Mouse (Mus musculus): ENCODE measurements around the gene Itpkb. TPM values are rescaled to one million over a fixed set of nuclear protein-coding genes. Genes with fewer than 3 reads are reported as not detected.

Itpkb gene
- total and polyA plus RNA-seq, 3 experiments, result 3.4 to 9.2 TPM; not detected in 1

DNA sequence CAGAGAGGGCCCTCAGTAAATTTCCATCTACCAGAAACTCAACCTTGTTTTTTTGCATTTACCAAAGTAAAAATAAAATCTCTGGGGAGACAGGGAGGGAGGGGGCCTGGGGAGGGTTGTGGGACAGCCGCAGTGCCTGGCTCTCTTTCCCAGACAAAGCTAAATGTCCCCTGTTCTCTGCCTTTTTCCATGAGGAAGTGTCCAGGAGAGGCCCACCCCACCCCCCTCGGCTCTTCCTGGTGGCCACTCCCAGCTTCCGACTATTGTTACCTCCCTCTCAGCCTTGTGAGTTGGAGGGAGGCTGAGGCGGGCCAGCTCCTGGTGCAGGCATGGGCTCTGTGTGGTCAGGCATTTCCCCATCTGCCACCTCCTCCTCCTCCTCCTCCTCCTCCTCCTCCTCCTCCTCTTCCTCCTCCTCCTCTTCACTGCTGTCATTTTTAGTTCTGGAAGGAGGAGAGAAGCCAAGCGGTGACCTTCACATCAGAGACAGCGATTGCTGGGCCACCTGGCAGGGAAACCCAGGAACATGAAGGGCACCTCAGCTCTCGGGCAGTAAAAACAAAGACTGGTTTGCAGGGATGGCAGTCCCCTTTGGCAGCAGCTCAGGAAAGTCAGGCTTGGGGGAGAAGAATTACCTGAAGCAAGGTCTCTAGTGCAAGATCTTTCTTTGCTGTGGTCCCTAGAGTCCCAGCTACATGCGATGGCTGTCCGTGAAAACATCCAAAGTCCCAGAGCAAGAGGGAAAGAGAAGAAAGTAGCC, 75.5 kb downstream of the Itpkb start:
- Histone ChIP-seq H3K9ac (ENCODE audit: control insufficient read depth, low read depth, low read length, poor library complexity, severe bottlenecking) (no peak overlapping the region), H3K27ac (ENCODE audit: control insufficient read depth, low read depth, low read length) (no peak overlapping the region), H3K27me3 (ENCODE audit: control insufficient read depth in 1 of 2, insufficient read depth in 2 of 2, low read length in 2 of 2) (no peaks in the 10 kb centered on the region), H3K9me3 (replicated peaks; ENCODE audit: insufficient read depth, low read length) (no peaks in the 10 kb centered on the region), H3K36me3 (ENCODE audit: control insufficient read depth in 1 of 2, insufficient read depth in 2 of 2, low read length in 2 of 2) (no peaks in the 10 kb centered on the region), H3K79me2 (ENCODE audit: control insufficient read depth, insufficient read depth, low read length, poor library complexity) (no peaks in the 10 kb centered on the region), H3K4me3 (ENCODE audit: control insufficient read depth in 1 of 2, insufficient read depth in 1 of 2, low read depth in 2 of 2, low read length in 2 of 2) (no peak overlapping the region), H3K4me1 (ENCODE audit: control insufficient read depth in 1 of 2, insufficient read depth in 2 of 2, low read length in 2 of 2) (no peaks in the 10 kb centered on the region)
- no peak for DNase-seq (ENCODE audit: low read depth, low spot score)
- TF ChIP-seq GABPA (IDR thresholded peaks at IDR 0.05; ENCODE audit: low read depth, low read length) (no peak), POLR2AphosphoS2 (IDR thresholded peaks at IDR 0.05; ENCODE audit: low read length) (no peak), MYC (IDR thresholded peaks at IDR 0.05; ENCODE audit: low read depth, low read length) (no peak), UBTF (IDR thresholded peaks at IDR 0.05; ENCODE audit: borderline replicate concordance, insufficient read depth, low read depth, low read length) (no peak), KAT2A (conservative IDR thresholded peaks at IDR 0.05; ENCODE audit: low read depth, low read length) (no peak), MXI1 (IDR thresholded peaks at IDR 0.05; ENCODE audit: low read depth, low read length) (no peak), CHD2 (IDR thresholded peaks at IDR 0.05; ENCODE audit: low read length) (no peak), RCOR1 (IDR thresholded peaks at IDR 0.05; ENCODE audit: low read depth, low read length) (no peak), CTCF (IDR thresholded peaks at IDR 0.05 in 2 of 3, conservative IDR thresholded peaks at IDR 0.05 in 1 of 3; ENCODE audit: control insufficient read depth in 1 of 3, insufficient read depth in 1 of 3, low read depth in 2 of 3, low read length in 3 of 3, poor library complexity in 1 of 3, severe bottlenecking in 1 of 3) (no peak), USF1 (IDR thresholded peaks at IDR 0.05; ENCODE audit: low read depth, low read length) (no peak), SIN3A (IDR thresholded peaks at IDR 0.05; ENCODE audit: low read length) (no peak), MYB (IDR thresholded peaks at IDR 0.05; ENCODE audit: low read depth, low read length) (no peak), HCFC1 (IDR thresholded peaks at IDR 0.05; ENCODE audit: low read depth, low read length) (no peak), JUND (IDR thresholded peaks at IDR 0.05; ENCODE audit: low read depth, low read length) (no peak), RAD21 (IDR thresholded peaks at IDR 0.05; ENCODE audit: low read depth, low read length) (no peak), TAL1 (IDR thresholded peaks at IDR 0.05; ENCODE audit: low read length) (no peak)

- TF ChIP-seq CHD1 (IDR thresholded peaks at IDR 0.05; ENCODE audit: low read depth, low read length) (no peak), JUND (IDR thresholded peaks at IDR 0.05; ENCODE audit: low read depth, low read length) (no peak), GABPA (IDR thresholded peaks at IDR 0.05; ENCODE audit: low read depth, low read length) (no peak), UBTF (IDR thresholded peaks at IDR 0.05; ENCODE audit: borderline replicate concordance, insufficient read depth, low read depth, low read length) (no peak), MYC (IDR thresholded peaks at IDR 0.05; ENCODE audit: low read depth, low read length) (no peak), SMC3 (IDR thresholded peaks at IDR 0.05; ENCODE audit: low read depth, low read length) (no peak), ETS1 (IDR thresholded peaks at IDR 0.05; ENCODE audit: low read depth, low read length) (no peak), POLR2A (IDR thresholded peaks at IDR 0.05; ENCODE audit: control insufficient read depth in 1 of 2, insufficient read depth in 1 of 2, low read depth in 1 of 2, low read length in 2 of 2, poor library complexity in 1 of 2) (no peak), TAL1 (IDR thresholded peaks at IDR 0.05; ENCODE audit: low read length) (no peak)
- Histone ChIP-seq H3K36me3 (ENCODE audit: control insufficient read depth in 1 of 2, insufficient read depth in 2 of 2, low read length in 2 of 2) (no peaks in the 10 kb centered on the region), H3K4me3 (ENCODE audit: control insufficient read depth in 1 of 2, insufficient read depth in 1 of 2, low read depth in 2 of 2, low read length in 2 of 2) (no peak overlapping the region), H3K9me3 (replicated peaks; ENCODE audit: insufficient read depth, low read length) (no peaks in the 10 kb centered on the region), H3K27me3 (ENCODE audit: control insufficient read depth in 1 of 2, insufficient read depth in 2 of 2, low read length in 2 of 2) (no peaks in the 10 kb centered on the region), H3K9ac (ENCODE audit: control insufficient read depth, low read depth, low read length, poor library complexity, severe bottlenecking) (no peak overlapping the region), H3K4me1 (ENCODE audit: control insufficient read depth in 1 of 2, insufficient read depth in 2 of 2, low read length in 2 of 2) (no peaks in the 10 kb centered on the region), H3K27ac (ENCODE audit: control insufficient read depth, low read depth, low read length) (no peak overlapping the region), H3K79me2 (ENCODE audit: control insufficient read depth, insufficient read depth, low read length, poor library complexity) (no peaks in the 10 kb centered on the region)
- DNase-seq (ENCODE audit: low read depth, low spot score), result no peak
These were observed 76.2 kb downstream of the Itpkb start for GRCm38 (mm10) chr1:180406336-180407035.

Measured in MEL (cell line).